Mouse (Mus musculus): ENCODE data around the gene Kcnj1.
A peak's percentile ranks its signal among the peaks of the same experiment; 100 is the strongest.

Gene Kcnj1

GRCm38 (mm10) chr9:32344489-32344888 lies 27.8 kb upstream of the Kcnj1 start:
- Histone ChIP-seq H3K4me1 (replicated peaks; ENCODE audit: low read depth, low read length) (peaks cover 49% of the 10 kb centered on the region), H3K4me3 (replicated peaks; ENCODE audit: low read length) (peak overlapping the region; percentile 72), H3K9me3 (ENCODE audit: low read length) (no peaks in the 10 kb centered on the region), H3K27me3 (ENCODE audit: insufficient read depth, low read length) (peaks cover 87% of the 10 kb centered on the region), H3K36me3 (ENCODE audit: insufficient read depth, low read length) (no peaks in the 10 kb centered on the region)
- no peak for TF ChIP-seq POU5F1 (IDR thresholded peaks at IDR 0.05; ENCODE audit: borderline replicate concordance, low read length)
- no peak for TF ChIP-seq CTCF (conservative IDR thresholded peaks at IDR 0.05; ENCODE audit: low read length)
- TF ChIP-seq NANOG (IDR thresholded peaks at IDR 0.05; ENCODE audit: borderline replicate concordance, low read length) = no peak

GRCm38 (mm10) chr9:32348096-32348495 lies 24.2 kb upstream of the Kcnj1 start:
- Histone ChIP-seq H3K4me3 (replicated peaks; ENCODE audit: low read length) (no peak overlapping the region), H3K9me3 (ENCODE audit: low read length) (no peaks in the 10 kb centered on the region), H3K4me1 (replicated peaks; ENCODE audit: low read depth, low read length) (peaks cover 52% of the 10 kb centered on the region), H3K36me3 (ENCODE audit: insufficient read depth, low read length) (no peaks in the 10 kb centered on the region), H3K27me3 (ENCODE audit: insufficient read depth, low read length) (peaks cover 67% of the 10 kb centered on the region)
- TF ChIP-seq NANOG (IDR thresholded peaks at IDR 0.05; ENCODE audit: borderline replicate concordance, low read length) (no peak), POU5F1 (IDR thresholded peaks at IDR 0.05; ENCODE audit: borderline replicate concordance, low read length) (no peak), CTCF (conservative IDR thresholded peaks at IDR 0.05; ENCODE audit: low read length) (no peak)

GRCm38 (mm10) chr9:32349344-32349743 lies 22.9 kb upstream of the Kcnj1 start:
- Histone ChIP-seq H3K4me3 (replicated peaks; ENCODE audit: low read length) (no peak overlapping the region), H3K27me3 (ENCODE audit: insufficient read depth, low read length) (peaks cover 56% of the 10 kb centered on the region), H3K36me3 (ENCODE audit: insufficient read depth, low read length) (no peaks in the 10 kb centered on the region), H3K4me1 (replicated peaks; ENCODE audit: low read depth, low read length) (peaks cover 41% of the 10 kb centered on the region), H3K9me3 (ENCODE audit: low read length) (no peaks in the 10 kb centered on the region)
- TF ChIP-seq POU5F1 (IDR thresholded peaks at IDR 0.05; ENCODE audit: borderline replicate concordance, low read length) (no peak), CTCF (conservative IDR thresholded peaks at IDR 0.05; ENCODE audit: low read length) (no peak), NANOG (IDR thresholded peaks at IDR 0.05; ENCODE audit: borderline replicate concordance, low read length) (no peak)

DNA sequence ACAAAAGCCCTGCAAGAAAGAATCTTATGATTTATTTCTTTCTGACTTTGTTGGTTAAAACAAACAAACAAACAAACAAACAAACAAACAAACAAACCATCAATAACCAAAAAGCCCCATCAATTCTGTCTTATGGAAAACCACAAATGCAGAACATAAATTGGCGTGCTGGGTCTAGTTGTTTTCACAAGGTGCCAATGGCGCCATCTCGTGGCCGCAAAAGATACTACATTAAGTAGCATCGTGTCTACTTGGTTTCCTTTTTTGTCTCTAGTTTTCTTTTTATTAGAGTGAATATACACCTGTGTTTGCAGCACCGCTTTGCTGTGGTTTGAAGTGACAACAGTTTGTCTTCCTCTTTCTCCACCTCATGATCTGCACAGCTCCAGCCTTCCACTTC lies 22.0 kb upstream of the Kcnj1 start:
- no peak for TF ChIP-seq NANOG (IDR thresholded peaks at IDR 0.05; ENCODE audit: borderline replicate concordance, low read length)
- TF ChIP-seq CTCF (conservative IDR thresholded peaks at IDR 0.05; ENCODE audit: low read length) = peak; percentile 64
- TF ChIP-seq POU5F1 (IDR thresholded peaks at IDR 0.05; ENCODE audit: borderline replicate concordance, low read length) = no peak
- H3K4me1 ChIP-seq (replicated peaks; ENCODE audit: low read depth, low read length) = peaks cover 32% of the 10 kb centered on the region
- H3K27me3 ChIP-seq (ENCODE audit: insufficient read depth, low read length) = peaks cover 46% of the 10 kb centered on the region
- no peak overlapping the region for H3K4me3 ChIP-seq (replicated peaks; ENCODE audit: low read length)
- H3K9me3 ChIP-seq (ENCODE audit: low read length) = no peaks in the 10 kb centered on the region
- no peaks in the 10 kb centered on the region for H3K36me3 ChIP-seq (ENCODE audit: insufficient read depth, low read length)

GRCm38 (mm10) chr9:32360770-32361169 lies 11.5 kb upstream of the Kcnj1 start:
- Histone ChIP-seq H3K4me1 (replicated peaks; ENCODE audit: low read depth, low read length) (peaks cover 18% of the 10 kb centered on the region), H3K4me3 (replicated peaks; ENCODE audit: low read length) (no peak overlapping the region), H3K9me3 (ENCODE audit: low read length) (peaks cover 7% of the 10 kb centered on the region; the same call in 1 of the 2 replicates), H3K27me3 (ENCODE audit: insufficient read depth, low read length) (no peaks in the 10 kb centered on the region), H3K36me3 (ENCODE audit: insufficient read depth, low read length) (no peaks in the 10 kb centered on the region)
- no peak for TF ChIP-seq CTCF (conservative IDR thresholded peaks at IDR 0.05; ENCODE audit: low read length)
- TF ChIP-seq NANOG (IDR thresholded peaks at IDR 0.05; ENCODE audit: borderline replicate concordance, low read length) = no peak
- TF ChIP-seq POU5F1 (IDR thresholded peaks at IDR 0.05; ENCODE audit: borderline replicate concordance, low read length) = no peak

GRCm38 (mm10) chr9:32368812-32369211 lies 3.5 kb upstream of the Kcnj1 start:
- peak overlapping the region; percentile 18 for H3K4me3 ChIP-seq (replicated peaks; ENCODE audit: low read length)
- TF ChIP-seq NANOG (IDR thresholded peaks at IDR 0.05; ENCODE audit: borderline replicate concordance, low read length) (no peak), POU5F1 (IDR thresholded peaks at IDR 0.05; ENCODE audit: borderline replicate concordance, low read length) (no peak), CTCF (conservative IDR thresholded peaks at IDR 0.05; ENCODE audit: low read length) (no peak)
- H3K4me1 ChIP-seq (replicated peaks; ENCODE audit: low read depth, low read length) = peaks cover 34% of the 10 kb centered on the region
- no peaks in the 10 kb centered on the region for H3K36me3 ChIP-seq (ENCODE audit: insufficient read depth, low read length)
- no peaks in the 10 kb centered on the region for H3K27me3 ChIP-seq (ENCODE audit: insufficient read depth, low read length)
- peaks cover 4% of the 10 kb centered on the region for H3K9me3 ChIP-seq (ENCODE audit: low read length)

DNA sequence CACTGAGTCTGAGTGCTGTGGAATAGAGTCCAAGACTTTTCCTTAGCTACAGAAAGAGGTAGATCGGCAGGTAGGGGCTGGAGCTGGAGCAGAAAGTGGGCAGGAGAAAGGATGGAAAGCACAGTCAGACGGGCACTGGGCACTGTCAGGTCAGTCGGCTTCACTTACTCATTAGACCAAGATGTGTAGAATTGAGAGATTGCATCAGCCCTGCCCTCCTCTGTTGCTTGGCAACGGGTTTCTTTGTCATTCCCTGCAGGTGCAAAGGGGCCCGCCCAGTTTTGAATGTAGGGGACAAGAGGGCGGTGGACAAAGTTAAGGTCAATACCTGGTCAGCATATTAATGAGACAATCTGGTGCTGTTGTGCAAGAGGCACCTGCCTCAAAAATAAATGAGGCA lies 2.9 kb upstream of the Kcnj1 start:
- H3K4me1 ChIP-seq (replicated peaks; ENCODE audit: low read depth, low read length) = peaks cover 34% of the 10 kb centered on the region
- TF ChIP-seq NANOG (IDR thresholded peaks at IDR 0.05; ENCODE audit: borderline replicate concordance, low read length) (no peak), POU5F1 (IDR thresholded peaks at IDR 0.05; ENCODE audit: borderline replicate concordance, low read length) (no peak), CTCF (conservative IDR thresholded peaks at IDR 0.05; ENCODE audit: low read length) (no peak)
- H3K27me3 ChIP-seq (ENCODE audit: insufficient read depth, low read length) = peaks cover 4% of the 10 kb centered on the region; the same call in 1 of the 2 replicates
- peaks cover 4% of the 10 kb centered on the region for H3K9me3 ChIP-seq (ENCODE audit: low read length)
- H3K4me3 ChIP-seq (replicated peaks; ENCODE audit: low read length) = peak overlapping the region; percentile 18
- no peaks in the 10 kb centered on the region for H3K36me3 ChIP-seq (ENCODE audit: insufficient read depth, low read length)

DNA sequence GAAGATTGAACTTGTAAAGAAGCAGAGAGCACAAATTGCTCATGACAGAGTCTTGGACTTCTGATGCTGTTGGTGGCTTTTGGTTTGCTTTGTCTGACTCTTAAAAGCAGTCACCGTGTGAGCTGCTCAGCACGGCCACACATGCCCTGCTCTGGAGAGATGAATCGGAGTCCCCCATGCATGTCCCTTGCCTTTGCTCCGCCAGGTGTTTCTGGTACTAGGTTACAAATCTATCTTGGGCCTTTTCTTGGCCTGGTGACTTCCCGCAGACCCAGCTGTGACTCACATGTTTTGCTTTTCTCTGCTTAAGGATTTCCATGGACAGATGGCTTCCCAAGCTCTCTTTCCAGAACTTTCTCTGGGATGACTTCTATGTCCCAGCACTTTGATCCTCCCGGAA lies 1.4 kb downstream of the Kcnj1 start:
- Histone ChIP-seq H3K36me3 (ENCODE audit: insufficient read depth, low read length) (no peaks in the 10 kb centered on the region), H3K27me3 (ENCODE audit: insufficient read depth, low read length) (peaks cover 26% of the 10 kb centered on the region), H3K9me3 (ENCODE audit: low read length) (no peaks in the 10 kb centered on the region), H3K4me3 (replicated peaks; ENCODE audit: low read length) (no peak overlapping the region), H3K4me1 (replicated peaks; ENCODE audit: low read depth, low read length) (peaks cover 44% of the 10 kb centered on the region)
- TF ChIP-seq CTCF (conservative IDR thresholded peaks at IDR 0.05; ENCODE audit: low read length) (no peak), POU5F1 (IDR thresholded peaks at IDR 0.05; ENCODE audit: borderline replicate concordance, low read length) (no peak), NANOG (IDR thresholded peaks at IDR 0.05; ENCODE audit: borderline replicate concordance, low read length) (no peak)

GRCm38 (mm10) chr9:32376031-32376430 lies 3.7 kb downstream of the Kcnj1 start:
- H3K36me3 ChIP-seq (ENCODE audit: insufficient read depth, low read length) = no peaks in the 10 kb centered on the region
- peaks cover 23% of the 10 kb centered on the region for H3K4me1 ChIP-seq (replicated peaks; ENCODE audit: low read depth, low read length)

More at GRCm38 (mm10) chr9:32376031-32376430, 3.7 kb downstream of the Kcnj1 start:
- Histone ChIP-seq H3K4me3 (replicated peaks; ENCODE audit: low read length) (no peak overlapping the region), H3K27me3 (ENCODE audit: insufficient read depth, low read length) (peaks cover 29% of the 10 kb centered on the region), H3K9me3 (ENCODE audit: low read length) (no peaks in the 10 kb centered on the region)
- TF ChIP-seq POU5F1 (IDR thresholded peaks at IDR 0.05; ENCODE audit: borderline replicate concordance, low read length) (no peak), CTCF (conservative IDR thresholded peaks at IDR 0.05; ENCODE audit: low read length) (no peak), NANOG (IDR thresholded peaks at IDR 0.05; ENCODE audit: borderline replicate concordance, low read length) (no peak)
